Mouse (Mus musculus) testis, postnatal 10 days (tissue): ENCODE data around the gene Tap1.

ENCODE experiments used
- DNase-seq: peaks from one replicate; pipeline ENCODE4 v3.0.0; 2021; ENCODE audit warnings: low spot score

The Tap1 gene

GRCm38 (mm10) chr17:34179913-34180859, 7.2 kb upstream of the Tap1 start:
- DNase-seq: no peak

GRCm38 (mm10) chr17:34183564-34184219, 3.7 kb upstream of the Tap1 start:
- DNase-seq: no peak

- no peak for DNase-seq
These were observed 1.8 kb upstream of the Tap1 start for GRCm38 (mm10) chr17:34185526-34185925.

GRCm38 (mm10) chr17:34186885-34187260, 480 bp upstream of the Tap1 start:
- no peak for DNase-seq

- no peak for DNase-seq
These were observed 657 bp downstream of the Tap1 start for GRCm38 (mm10) chr17:34188010-34188409.

- DNase-seq: no peak
These were observed 1.6 kb downstream of the Tap1 start for GRCm38 (mm10) chr17:34188986-34189385.

GRCm38 (mm10) chr17:34192852-34193251, 5.5 kb downstream of the Tap1 start:
- no peak for DNase-seq

GRCm38 (mm10) chr17:34193468-34193867, 6.1 kb downstream of the Tap1 start:
- no peak for DNase-seq

- no peak for DNase-seq
These were observed 7.4 kb downstream of the Tap1 start for GRCm38 (mm10) chr17:34194723-34195122.

GRCm38 (mm10) chr17:34196491-34196890, 9.1 kb downstream of the Tap1 start:
- DNase-seq: no peak

GRCm38 (mm10) chr17:34196941-34197894, 9.9 kb downstream of the Tap1 start, which contains the start of gene Psmb8:
TSS of gene Psmb8 (plus strand) at chr17:34197721.
- DNase-seq: peak; percentile 92

GRCm38 (mm10) chr17:34197904-34198520, 10.7 kb downstream of the Tap1 start:
- peak; percentile 60 for DNase-seq

- no peak for DNase-seq
These were observed 11.2 kb downstream of the Tap1 start for GRCm38 (mm10) chr17:34198521-34198912.

GRCm38 (mm10) chr17:34199050-34199619, 11.8 kb downstream of the Tap1 start:
- DNase-seq: no peak

GRCm38 (mm10) chr17:34200047-34200446, 12.7 kb downstream of the Tap1 start:
- no peak for DNase-seq

GRCm38 (mm10) chr17:34200772-34201505, 13.6 kb downstream of the Tap1 start:
- no peak for DNase-seq

- DNase-seq: no peak
These were observed 14.2 kb downstream of the Tap1 start for GRCm38 (mm10) chr17:34201506-34202055.

GRCm38 (mm10) chr17:34202760-34203442, 15.5 kb downstream of the Tap1 start:
- DNase-seq: peak; percentile 30

GRCm38 (mm10) chr17:34203444-34203843, 16.1 kb downstream of the Tap1 start, which contains the start of gene Tap2:
TSS of gene Tap2 (plus strand) at chr17:34203527.
- peak; percentile 41 for DNase-seq
